Mouse (Mus musculus): ENCODE measurements around the gene Maff. TPM values are rescaled to one million over a fixed set of nuclear protein-coding genes. Genes with fewer than 3 reads are reported as not detected.

The Maff gene
- polyA plus RNA-seq, 1 experiment from 2014 or later: 1.9 TPM

- Histone ChIP-seq H3K4me1 (peaks cover 30% of the 10 kb centered on the region), H3K36me3 (0 out of 2 replicates have a peak, but pooled peaks cover under 1% of the 10 kb centered on the region), H3K4me3 (no peak overlapping the region), H3K9me3 (no peaks in the 10 kb centered on the region), H3K9ac (no peak overlapping the region), H3K27ac (no peak overlapping the region), H3K4me2 (replicated peaks) (no peak overlapping the region), H3K27me3 (no peaks in the 10 kb centered on the region)
- no peak for ATAC-seq (ENCODE audit: insufficient number of reproducible peaks, insufficient read depth, low FRiP score, low TSS enrichment)
- WGBS: 72% methylated on average over 6 of the region's 6 CpGs
Observed at GRCm38 (mm10) chr15:79388171-79388570, 41.8 kb downstream of the Maff start.

- peaks cover 45% of the 10 kb centered on the region for H3K4me1 ChIP-seq
- H3K9ac ChIP-seq: no peak overlapping the region
- H3K9me3 ChIP-seq: no peaks in the 10 kb centered on the region
- no peak overlapping the region for H3K4me2 ChIP-seq (replicated peaks)
- 80% methylated on average over 6 of the region's 6 CpGs for WGBS
- ATAC-seq (ENCODE audit: insufficient number of reproducible peaks, insufficient read depth, low FRiP score, low TSS enrichment): 0 out of 2 replicates have a peak, but pooled peaks have one; percentile 18
- no peak overlapping the region for H3K4me3 ChIP-seq
- H3K27ac ChIP-seq: no peak overlapping the region
- 0 out of 2 replicates have a peak, but pooled peaks cover 4% of the 10 kb centered on the region for H3K36me3 ChIP-seq
- no peaks in the 10 kb centered on the region for H3K27me3 ChIP-seq
Observed at GRCm38 (mm10) chr15:79390434-79390833, 44.0 kb downstream of the Maff start.

DNA sequence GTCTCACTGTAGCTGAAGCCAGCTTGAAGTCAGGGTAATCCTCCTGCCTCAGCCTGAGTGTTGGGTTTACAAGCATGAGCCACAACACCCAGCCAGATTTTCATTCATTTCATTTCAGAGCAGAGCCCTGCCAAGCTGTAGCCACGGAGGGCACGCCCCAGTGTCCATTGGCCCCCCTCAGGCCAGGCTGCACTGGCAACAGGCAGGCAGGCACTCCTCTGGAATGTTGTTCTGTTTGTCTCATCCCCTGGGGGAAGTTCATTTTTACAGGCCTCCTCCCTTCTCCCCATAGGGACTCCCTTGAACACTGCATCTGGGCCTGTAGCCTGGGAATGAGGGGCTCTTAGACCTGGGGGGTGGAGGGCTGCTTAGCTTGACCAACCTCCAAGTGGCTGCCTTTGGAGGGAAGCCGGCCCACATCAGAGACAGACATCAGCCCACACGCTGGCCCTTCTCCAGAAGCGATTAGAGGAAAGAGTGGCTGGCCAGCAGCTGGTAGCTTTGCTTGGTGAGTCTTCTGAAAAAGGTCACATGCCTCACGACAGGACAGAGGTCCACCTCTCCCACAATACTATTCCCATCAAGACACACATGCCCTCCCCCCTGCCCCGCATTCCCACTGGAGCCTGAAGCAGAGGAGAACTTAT lies 45.1 kb downstream of the Maff start:
- Histone ChIP-seq H3K4me1 (peaks cover 46% of the 10 kb centered on the region), H3K9me3 (no peaks in the 10 kb centered on the region), H3K9ac (no peak overlapping the region), H3K36me3 (0 out of 2 replicates have a peak, but pooled peaks cover 4% of the 10 kb centered on the region), H3K4me3 (no peak overlapping the region), H3K27me3 (no peaks in the 10 kb centered on the region), H3K4me2 (replicated peaks) (no peak overlapping the region), H3K27ac (0 out of 2 replicates have a peak overlapping the region, but pooled peaks have one; percentile 38)
- ATAC-seq (ENCODE audit: insufficient number of reproducible peaks, insufficient read depth, low FRiP score, low TSS enrichment): no peak
- WGBS: 45% methylated on average over 7 of the region's 7 CpGs

GRCm38 (mm10) chr15:79392527-79392926 lies 46.1 kb downstream of the Maff start:
- ATAC-seq (ENCODE audit: insufficient number of reproducible peaks, insufficient read depth, low FRiP score, low TSS enrichment): no peak
- no peaks in the 10 kb centered on the region for H3K9me3 ChIP-seq
- peaks cover 46% of the 10 kb centered on the region for H3K4me1 ChIP-seq
- H3K27ac ChIP-seq: no peak overlapping the region
- no peak overlapping the region for H3K4me3 ChIP-seq
- peaks cover 8% of the 10 kb centered on the region; the same call in 1 of the 2 replicates for H3K36me3 ChIP-seq
- no peaks in the 10 kb centered on the region for H3K27me3 ChIP-seq
- WGBS: 82% methylated on average over 5 of the region's 5 CpGs
- no peak overlapping the region for H3K9ac ChIP-seq
- no peak overlapping the region for H3K4me2 ChIP-seq (replicated peaks)

DNA sequence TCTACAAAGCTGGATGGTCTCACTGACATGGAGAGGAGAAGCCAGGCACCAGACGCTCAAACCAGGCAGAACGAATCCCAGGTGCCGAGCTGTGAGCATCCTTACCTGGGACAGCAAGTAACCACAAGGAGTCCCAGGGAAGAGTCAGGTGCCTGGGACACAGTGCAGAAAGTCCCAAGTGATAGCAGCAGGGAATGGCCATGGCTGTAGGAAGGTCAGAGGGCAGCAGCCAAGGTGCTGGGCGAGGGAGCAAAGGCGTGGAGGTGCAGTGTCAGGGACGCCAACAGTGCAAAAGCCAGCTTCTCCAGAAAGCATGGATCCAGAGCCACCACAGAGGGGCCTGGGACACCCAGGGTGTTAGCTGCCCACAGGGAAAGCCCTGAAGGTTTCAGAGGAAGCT lies 46.7 kb downstream of the Maff start:
- H3K4me1 ChIP-seq: peaks cover 44% of the 10 kb centered on the region
- peaks cover 10% of the 10 kb centered on the region; the same call in 1 of the 2 replicates for H3K36me3 ChIP-seq
- H3K27me3 ChIP-seq: no peaks in the 10 kb centered on the region
- H3K4me2 ChIP-seq (replicated peaks): no peak overlapping the region
- H3K9me3 ChIP-seq: no peaks in the 10 kb centered on the region
- no peak overlapping the region for H3K27ac ChIP-seq
- H3K9ac ChIP-seq: no peak overlapping the region
- no peak for ATAC-seq (ENCODE audit: insufficient number of reproducible peaks, insufficient read depth, low FRiP score, low TSS enrichment)
- 74% methylated on average over 6 of the region's 6 CpGs for WGBS
- H3K4me3 ChIP-seq: no peak overlapping the region

- ATAC-seq (ENCODE audit: insufficient number of reproducible peaks, insufficient read depth, low FRiP score, low TSS enrichment): no peak
- H3K27ac ChIP-seq: no peak overlapping the region
- peaks cover 39% of the 10 kb centered on the region for H3K4me1 ChIP-seq
- H3K9me3 ChIP-seq: no peaks in the 10 kb centered on the region
- no peak overlapping the region for H3K4me2 ChIP-seq (replicated peaks)
- peaks cover 10% of the 10 kb centered on the region; the same call in 1 of the 2 replicates for H3K36me3 ChIP-seq
- H3K4me3 ChIP-seq: no peak overlapping the region
- H3K9ac ChIP-seq: no peak overlapping the region
- H3K27me3 ChIP-seq: no peaks in the 10 kb centered on the region
- 70% methylated on average over 4 of the region's 4 CpGs for WGBS
Observed at GRCm38 (mm10) chr15:79394842-79395241, 48.4 kb downstream of the Maff start.

GRCm38 (mm10) chr15:79395281-79395680 lies 48.9 kb downstream of the Maff start:
- Histone ChIP-seq H3K4me2 (replicated peaks) (no peak overlapping the region), H3K27ac (no peak overlapping the region), H3K27me3 (no peaks in the 10 kb centered on the region), H3K4me1 (peaks cover 43% of the 10 kb centered on the region), H3K4me3 (no peak overlapping the region), H3K36me3 (peaks cover 10% of the 10 kb centered on the region; the same call in 1 of the 2 replicates), H3K9ac (no peak overlapping the region), H3K9me3 (no peaks in the 10 kb centered on the region)
- no peak for ATAC-seq (ENCODE audit: insufficient number of reproducible peaks, insufficient read depth, low FRiP score, low TSS enrichment)
- WGBS: 73% methylated on average over 6 of the region's 6 CpGs

DNA sequence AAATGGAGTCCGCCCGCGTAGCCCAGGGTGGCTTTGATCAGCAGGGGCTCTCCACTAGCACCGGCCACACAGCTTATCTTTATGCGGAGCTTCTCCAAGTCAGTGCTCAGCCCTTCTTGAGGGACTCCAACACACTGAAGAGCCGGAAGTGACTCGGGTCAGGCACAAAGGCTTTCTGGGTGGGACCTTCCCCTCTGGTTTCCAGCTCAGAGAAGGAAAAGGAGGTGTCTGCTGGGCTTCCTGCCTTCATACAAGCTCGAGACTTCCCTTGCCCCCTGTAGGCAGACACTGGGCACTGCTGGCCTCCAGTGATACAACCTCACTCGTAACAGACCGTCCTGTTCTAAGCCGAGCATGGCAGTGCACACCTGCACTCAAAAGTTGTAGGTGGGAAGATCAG lies 50.3 kb downstream of the Maff start:
- peaks cover 10% of the 10 kb centered on the region; the same call in 1 of the 2 replicates for H3K36me3 ChIP-seq
- H3K9me3 ChIP-seq: no peaks in the 10 kb centered on the region
- H3K27me3 ChIP-seq: no peaks in the 10 kb centered on the region
- H3K4me1 ChIP-seq: peaks cover 52% of the 10 kb centered on the region
- no peak for ATAC-seq (ENCODE audit: insufficient number of reproducible peaks, insufficient read depth, low FRiP score, low TSS enrichment)
- no peak overlapping the region for H3K4me2 ChIP-seq (replicated peaks)
- H3K4me3 ChIP-seq: no peak overlapping the region
- WGBS: 89% methylated on average over 11 of the region's 11 CpGs
- H3K9ac ChIP-seq: no peak overlapping the region
- H3K27ac ChIP-seq: no peak overlapping the region

DNA sequence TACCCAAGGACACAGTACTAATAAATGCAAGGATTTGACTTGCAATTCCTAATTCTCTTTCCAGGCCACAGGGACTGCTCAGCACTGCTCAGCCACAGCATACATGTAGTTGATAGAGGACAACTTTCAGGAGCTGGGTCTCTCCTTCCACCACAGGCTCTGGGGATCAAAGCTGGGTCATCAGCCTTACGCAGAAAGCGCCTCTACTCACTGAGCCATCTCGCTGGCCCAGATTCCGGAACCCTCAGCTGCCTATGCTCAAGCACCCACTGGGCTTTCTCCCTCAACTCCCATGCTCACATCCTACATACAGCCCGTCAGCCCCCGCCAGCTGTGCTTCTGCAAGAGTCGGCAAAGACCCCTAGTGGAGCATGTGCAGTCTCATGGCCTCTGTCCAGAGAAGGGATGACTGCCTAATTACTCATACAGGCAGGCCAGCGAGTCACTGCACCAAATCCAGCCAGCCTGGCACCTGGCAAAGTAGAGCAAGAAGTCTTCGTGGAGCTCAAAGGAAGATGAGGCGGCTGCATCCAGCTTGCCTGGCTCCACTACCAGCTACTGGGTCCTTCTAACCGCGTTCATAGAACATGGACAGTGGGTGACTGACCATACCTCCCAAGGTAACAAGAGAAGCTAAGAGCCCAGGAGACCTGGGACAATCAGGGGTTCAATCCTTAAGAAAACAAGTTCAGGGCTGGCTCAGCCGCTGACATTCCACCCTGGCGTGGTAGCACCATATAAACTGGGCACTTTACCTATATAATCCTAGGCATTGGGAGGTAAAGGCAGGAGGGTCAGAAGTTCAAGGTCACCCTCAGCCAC lies 53.0 kb downstream of the Maff start:
- Histone ChIP-seq H3K4me2 (replicated peaks) (no peak overlapping the region), H3K36me3 (peaks cover 6% of the 10 kb centered on the region; the same call in 1 of the 2 replicates), H3K9me3 (no peaks in the 10 kb centered on the region), H3K4me3 (no peak overlapping the region), H3K27ac (0 out of 2 replicates have a peak overlapping the region, but pooled peaks have one; percentile 23), H3K27me3 (no peaks in the 10 kb centered on the region), H3K4me1 (peaks cover 44% of the 10 kb centered on the region), H3K9ac (no peak overlapping the region)
- ATAC-seq (ENCODE audit: insufficient number of reproducible peaks, insufficient read depth, low FRiP score, low TSS enrichment): no peak
- whole genome bisulfite sequencing: 73% methylated on average over 14 of the region's 14 CpGs

- Histone ChIP-seq H3K9ac (peak overlapping the region; percentile 5; the same call in 1 of the 2 replicates), H3K9me3 (no peaks in the 10 kb centered on the region), H3K4me3 (no peak overlapping the region), H3K27ac (no peak overlapping the region), H3K27me3 (no peaks in the 10 kb centered on the region), H3K4me2 (replicated peaks) (peak overlapping the region; percentile 78; the same call in 1 of the 2 replicates), H3K4me1 (peaks cover 41% of the 10 kb centered on the region), H3K36me3 (peaks cover 6% of the 10 kb centered on the region; the same call in 1 of the 2 replicates)
- ATAC-seq (ENCODE audit: insufficient number of reproducible peaks, insufficient read depth, low FRiP score, low TSS enrichment): no peak
- WGBS: 37% methylated on average over 6 of the region's 6 CpGs
Observed at GRCm38 (mm10) chr15:79400134-79400974, 53.9 kb downstream of the Maff start.

DNA sequence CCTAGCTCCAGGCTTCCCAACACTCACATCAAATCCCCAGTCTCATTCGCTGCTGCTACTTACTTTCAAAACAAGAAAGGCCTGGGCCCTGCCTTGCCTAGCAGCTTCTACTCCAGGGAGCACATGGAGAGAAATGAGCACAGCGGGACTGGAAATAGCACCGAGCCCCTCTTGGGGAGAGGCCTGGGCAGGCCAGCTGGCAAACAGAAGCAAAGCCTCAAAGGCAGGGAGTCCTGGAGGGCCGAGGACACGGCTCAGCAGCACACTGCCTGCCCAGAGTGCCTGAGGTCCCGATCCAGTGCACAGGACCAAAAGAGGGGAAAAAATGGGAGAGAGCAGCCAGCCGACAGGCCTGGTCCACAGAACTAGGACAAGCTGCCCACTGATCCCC lies 54.5 kb downstream of the Maff start:
- Histone ChIP-seq H3K27me3 (no peaks in the 10 kb centered on the region), H3K4me1 (peaks cover 40% of the 10 kb centered on the region)

More for the DNA sequence above, 54.5 kb downstream of the Maff start:
- H3K9me3 ChIP-seq: no peaks in the 10 kb centered on the region
- H3K9ac ChIP-seq: peak overlapping the region; percentile 5
- ATAC-seq (ENCODE audit: insufficient number of reproducible peaks, insufficient read depth, low FRiP score, low TSS enrichment): no peak
- no peak overlapping the region for H3K27ac ChIP-seq
- peak overlapping the region; percentile 78; the same call in 1 of the 2 replicates for H3K4me2 ChIP-seq (replicated peaks)
- 43% methylated on average over 7 of the region's 7 CpGs for WGBS
- peaks cover 6% of the 10 kb centered on the region; the same call in 1 of the 2 replicates for H3K36me3 ChIP-seq
- no peak overlapping the region for H3K4me3 ChIP-seq

Measured in embryonic facial prominence, embryonic 12.5 days (tissue).